ENCODE assay signal across 8 mouse cellular contexts in the genomic region with DNA sequence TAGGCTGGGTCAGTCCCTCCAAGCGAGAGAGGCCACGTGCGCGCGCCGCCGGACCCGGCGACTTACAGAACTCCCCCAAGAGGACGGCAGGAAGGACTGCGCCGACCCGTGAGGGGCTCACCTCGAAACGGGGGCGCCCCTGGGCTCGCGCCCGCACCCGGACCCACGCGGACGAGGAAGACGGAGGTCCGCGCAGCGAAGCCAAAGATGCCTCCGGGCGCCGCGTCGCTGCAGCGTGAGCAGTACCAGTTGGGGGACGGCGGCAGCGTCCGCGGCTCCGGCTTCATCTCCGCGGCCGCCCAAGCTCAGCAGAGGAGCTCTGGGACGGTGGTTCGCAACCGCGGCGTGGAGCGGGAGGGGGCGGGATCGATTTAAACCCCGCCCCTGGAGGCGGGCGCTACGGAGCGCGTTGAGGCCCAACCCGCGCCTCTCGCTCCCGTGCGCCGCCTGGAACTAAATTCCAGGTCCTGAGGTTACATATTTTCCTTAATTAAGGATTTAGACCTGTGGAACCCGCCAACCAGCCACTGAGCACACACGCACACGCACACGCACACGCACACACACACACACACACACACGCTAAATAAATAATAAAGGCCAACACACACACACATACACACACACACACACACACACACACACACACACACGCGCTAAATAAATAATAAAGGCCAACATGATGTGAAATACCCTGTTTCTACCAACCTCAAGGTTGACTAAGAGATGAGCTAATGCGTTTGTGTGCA. TPM values are rescaled to one million over a fixed set of nuclear protein-coding genes. Genes with fewer than 3 reads are reported as not detected.
A peak's percentile ranks its signal among the peaks of the same experiment; 100 is the strongest.
DNase-seq lines count a peak whose midpoint lies in the region; ATAC-seq and TF ChIP-seq lines count a peak whose summit lies in the region.

A gene (minus strand): TSS at position 373 of the 749 bp plus-strand sequence.

- ATAC-seq in embryonic facial prominence, embryonic 12.5 days (ENCODE audit: insufficient number of reproducible peaks, insufficient read depth, low FRiP score, low TSS enrichment) = peak; percentile 82
- peak; percentile 61 for ATAC-seq in limb, embryonic 12.5 days (ENCODE audit: insufficient number of reproducible peaks, insufficient read depth, low FRiP score, low TSS enrichment, low read depth)
- peak; percentile 87 for ATAC-seq in midbrain, embryonic 14.5 days (ENCODE audit: low FRiP score, low TSS enrichment)

- H3K36me3 ChIP-seq in embryonic facial prominence, embryonic 12.5 days = peaks cover 20% of the 10 kb centered on the region
- peaks cover 2% of the 10 kb centered on the region; the same call in 1 of the 2 replicates for H3K36me3 ChIP-seq in kidney, adult 2 months (ENCODE audit: control insufficient read depth, insufficient read depth, low read length)
- peaks cover 36% of the 10 kb centered on the region for H3K36me3 ChIP-seq in limb, embryonic 12.5 days
- peaks cover 26% of the 10 kb centered on the region for H3K36me3 ChIP-seq in midbrain, embryonic 14.5 days (ENCODE audit: control insufficient read depth, insufficient read depth, low read length)

- DNase-seq in 3T3-L1 (ENCODE audit: low read depth, low spot score) = peak; percentile 84
- peak; percentile 87 to 91 for DNase-seq in adrenal gland, postnatal 36 days
- DNase-seq in heart, adult 18-20 months = peak; percentile 85 to 87
- DNase-seq in kidney, adult 2 months = peak; percentile 89
- peak; percentile 94 for DNase-seq in midbrain, embryonic 14.5 days
- DNase-seq in spleen, adult 12 weeks (ENCODE audit: low spot score) = peak; percentile 77

- no peak for TF ChIP-seq CTCF in kidney, adult 2 months (conservative IDR thresholded peaks at IDR 0.05; ENCODE audit: insufficient read depth, insufficient read length, low read depth, low read length)

- no peaks in the 10 kb centered on the region for H3K27me3 ChIP-seq in embryonic facial prominence, embryonic 12.5 days
- no peaks in the 10 kb centered on the region for H3K27me3 ChIP-seq in kidney, adult 2 months (replicated peaks; ENCODE audit: control insufficient read depth, insufficient read depth, low read length)
- no peaks in the 10 kb centered on the region for H3K27me3 ChIP-seq in limb, embryonic 12.5 days
- no peaks in the 10 kb centered on the region for H3K27me3 ChIP-seq in midbrain, embryonic 14.5 days (ENCODE audit: control insufficient read depth, insufficient read depth, low read length)

- no peaks in the 10 kb centered on the region for H3K9me3 ChIP-seq in embryonic facial prominence, embryonic 12.5 days
- no peaks in the 10 kb centered on the region for H3K9me3 ChIP-seq in limb, embryonic 12.5 days
- H3K9me3 ChIP-seq in midbrain, embryonic 14.5 days (ENCODE audit: control insufficient read depth, low read length) = no peaks in the 10 kb centered on the region; the same call in 1 of the 2 replicates

- H3K4me1 ChIP-seq in embryonic facial prominence, embryonic 12.5 days = peaks cover 12% of the 10 kb centered on the region; the same call in 1 of the 2 replicates
- peaks cover 4% of the 10 kb centered on the region; the same call in 1 of the 2 replicates for H3K4me1 ChIP-seq in kidney, adult 2 months (ENCODE audit: control insufficient read depth, insufficient read depth, low read length)
- H3K4me1 ChIP-seq in limb, embryonic 12.5 days (replicated peaks) = peaks cover 22% of the 10 kb centered on the region
- peaks cover 3% of the 10 kb centered on the region; the same call in 1 of the 2 replicates for H3K4me1 ChIP-seq in midbrain, embryonic 14.5 days (ENCODE audit: control insufficient read depth, insufficient read depth, low read length)

- H3K4me2 ChIP-seq in embryonic facial prominence, embryonic 12.5 days (replicated peaks) = peak within 1 kb of the TSS; percentile 69
- H3K4me2 ChIP-seq in limb, embryonic 12.5 days = peak within 1 kb of the TSS; percentile 80
- H3K4me2 ChIP-seq in midbrain, embryonic 14.5 days (ENCODE audit: low read length) = peak within 1 kb of the TSS; percentile 68

- peak within 1 kb of the TSS; percentile 87 for H3K9ac ChIP-seq in embryonic facial prominence, embryonic 12.5 days
- peak within 1 kb of the TSS; percentile 83 for H3K9ac ChIP-seq in limb, embryonic 12.5 days (replicated peaks)
- peak within 1 kb of the TSS; percentile 76 for H3K9ac ChIP-seq in midbrain, embryonic 14.5 days (replicated peaks; ENCODE audit: low read length)

- WGBS in embryonic facial prominence, embryonic 12.5 days = 2% methylated on average over 62 of the region's 71 CpGs
- WGBS in kidney, adult 2 months = under 1% methylated on average over 71 of the region's 71 CpGs
- 1% methylated on average over 71 of the region's 71 CpGs for WGBS in limb, embryonic 12.5 days
- WGBS in midbrain, embryonic 14.5 days = 2% methylated on average over 71 of the region's 71 CpGs

- H3K27ac ChIP-seq in embryonic facial prominence, embryonic 12.5 days = peak within 1 kb of the TSS; percentile 78
- no peak within 1 kb of the TSS for H3K27ac ChIP-seq in kidney, adult 2 months (ENCODE audit: insufficient read depth, low read depth, low read length)
- peak within 1 kb of the TSS; percentile 66 for H3K27ac ChIP-seq in limb, embryonic 12.5 days
- H3K27ac ChIP-seq in midbrain, embryonic 14.5 days (replicated peaks; ENCODE audit: low read depth, low read length) = peak within 1 kb of the TSS; percentile 67

- peak within 1 kb of the TSS; percentile 95 for H3K4me3 ChIP-seq in embryonic facial prominence, embryonic 12.5 days
- peak within 1 kb of the TSS; percentile 96 for H3K4me3 ChIP-seq in kidney, adult 2 months (ENCODE audit: insufficient read depth, low read depth, low read length)
- peak within 1 kb of the TSS; percentile 91 for H3K4me3 ChIP-seq in limb, embryonic 12.5 days (replicated peaks)
- peak within 1 kb of the TSS; percentile 84 for H3K4me3 ChIP-seq in midbrain, embryonic 14.5 days (replicated peaks; ENCODE audit: low read depth, low read length)

- TF ChIP-seq POLR2A in kidney, adult 2 months (IDR thresholded peaks at IDR 0.05; ENCODE audit: low read depth, low read length) = no peak

RNA-seq across cellular contexts. Expression of the gene that starts here (rescaled TPM):
- 10 to 100 TPM; 21.1 to 32.0 TPM for total RNA-seq in adrenal gland, postnatal 36 days (2021)
- polyA plus RNA-seq in embryonic facial prominence, embryonic 12.5 days (2016; fragmentation: Nextera tagmentation; extraction: Ambion mirVana) = 25.6 and 29.8 TPM in 2 replicates
- total RNA-seq in heart, adult 18-20 months (2021) = 10 to 100 TPM in 1 of 2 experiments, 1 to 10 TPM in 1; 8.7 to 10.0 TPM
- polyA plus RNA-seq in kidney, adult 2 months (2012; rRNA removed) = 5.3 and 6.3 TPM in 2 replicates
- 28.9 and 29.7 TPM in 2 replicates for polyA plus RNA-seq in limb, embryonic 12.5 days (2016; fragmentation: Nextera tagmentation; extraction: Ambion mirVana)
- polyA plus RNA-seq in midbrain, embryonic 14.5 days (2014; fragmentation: Nextera tagmentation; extraction: Ambion mirVana) = 14.1 and 15.7 TPM in 2 replicates
